Mouse (Mus musculus) lung, embryonic 14.5 days (tissue): ENCODE measurements at regions not wholly inside any gene's neighbourhood (a gene's known extent, or its start where the extent isn't known, plus 50 kb on each side); places are given as distances from the start of the nearest gene placed in this dataset.
A peak's percentile ranks its signal among the peaks of the same experiment; 100 is the strongest.
"Not testable (repeated sequence)": the region's sequence is repeated elsewhere in the genome, so short reads cannot be mapped to it uniquely, and the experiment has no call there.

Source experiments
- ATAC-seq: fragments of 200-750 bp; cut with Nextera tagmentation; 2 replicates; pipeline ENCODE4 v1.8.0; 2017; ENCODE audit warnings: mild to moderate bottlenecking, moderate TSS enrichment, moderate library complexity; ENCODE audit not compliant: insufficient read depth
- DNase-seq: peaks from one replicate; pipeline ENCODE4 v3.0.0-alpha.2; 2015
- H3K27ac ChIP-seq: fragments of 300-500 bp; sonication (generic); 2 replicates; pipeline ENCODE4 v1.5.1; 2014; ENCODE audit warnings: low read depth, mild to moderate bottlenecking, moderate library complexity
- H3K27me3 ChIP-seq: fragments of 300-500 bp; sonication (generic); 2 replicates; pipeline ENCODE4 v1.6.1; 2014; ENCODE audit warnings: low read length, control low read depth; ENCODE audit not compliant: insufficient read depth
- H3K36me3 ChIP-seq: fragments of 300-500 bp; sonication (generic); 2 replicates; pipeline ENCODE4 v1.6.1; 2014; ENCODE audit warnings: control low read depth; ENCODE audit not compliant: insufficient read depth
- H3K4me1 ChIP-seq: fragments of 300-500 bp; sonication (generic); 2 replicates; pipeline ENCODE4 v1.6.1; 2014; ENCODE audit warnings: antibody characterized with exemption, control low read depth; ENCODE audit not compliant: insufficient read depth
- H3K4me2 ChIP-seq: fragments of 300-500 bp; sonication (generic); 2 replicates; pipeline ENCODE4 v1.6.1; 2014; ENCODE audit warnings: mild to moderate bottlenecking
- H3K4me3 ChIP-seq: fragments of 300-500 bp; sonication (generic); 2 replicates; pipeline ENCODE4 v1.5.1; 2014; ENCODE audit warnings: low read depth, low read length
- H3K9ac ChIP-seq: fragments of 300-500 bp; sonication (generic); 2 replicates; pipeline ENCODE4 v1.6.1; 2014
- H3K9me3 ChIP-seq: fragments of 300-500 bp; sonication (generic); 2 replicates; pipeline ENCODE4 v1.6.1; 2016; ENCODE audit warnings: low read depth, low read length, control low read depth
- CTCF ChIP-seq: IDR thresholded peaks from 2 replicates; pipeline ENCODE4 v1.5.1; 2016; ENCODE audit warnings: antibody characterized with exemption, low read depth
- WGBS: fragments of 180-500 bp; shearing (Covaris S2); extraction: QIAGEN DNeasy Blood & Tissue Kit; methylation state at CpG from one replicate; pipeline ENCODE4 v1.1.7; 2014; 5-methylcytosine and 5-hydroxymethylcytosine counted together

GRCm38 (mm10) chr12:104617111-104617725, 134.5 kb downstream of the Dicer1 start:
- Histone ChIP-seq H3K27me3 (no peaks in the 10 kb centered on the region), H3K4me2 (peak overlapping the region; percentile 39), H3K36me3 (no peaks in the 10 kb centered on the region), H3K9ac (no peak overlapping the region), H3K9me3 (no peaks in the 10 kb centered on the region), H3K27ac (no peak overlapping the region), H3K4me1 (no peaks in the 10 kb centered on the region), H3K4me3 (no peak overlapping the region; the same call in 1 of the 2 replicates)
- TF ChIP-seq CTCF: no peak
- ATAC-seq (peak; percentile 90), DNase-seq (peak; percentile 88)
- 9% methylated on average over 17 of the region's 17 CpGs for WGBS

- no peak for TF ChIP-seq CTCF
- no peak overlapping the region for H3K4me3 ChIP-seq
- DNase-seq (peak; percentile 37), ATAC-seq (peak; percentile 38; the same call in 1 of the 2 replicates)
- WGBS: 60% methylated on average over 8 of the region's 8 CpGs
- no peak overlapping the region for H3K27ac ChIP-seq
- H3K9me3 ChIP-seq: no peaks in the 10 kb centered on the region
- no peaks in the 10 kb centered on the region for H3K36me3 ChIP-seq
- H3K9ac ChIP-seq: no peak overlapping the region
- H3K4me2 ChIP-seq: 0 out of 2 replicates have a peak overlapping the region, but pooled peaks have one; percentile 16
- no peaks in the 10 kb centered on the region for H3K27me3 ChIP-seq
- no peaks in the 10 kb centered on the region for H3K4me1 ChIP-seq
Observed at GRCm38 (mm10) chr12:104614240-104614639, 137.5 kb downstream of the Dicer1 start.

GRCm38 (mm10) chr12:104609767-104610166, 136.6 kb upstream of the Gsc start:
- no peak overlapping the region for H3K4me3 ChIP-seq
- ATAC-seq (no peak), DNase-seq (peak; percentile 49)
- H3K4me2 ChIP-seq: no peak overlapping the region
- no peaks in the 10 kb centered on the region for H3K36me3 ChIP-seq
- no peaks in the 10 kb centered on the region for H3K27me3 ChIP-seq
- WGBS: 63% methylated on average over 19 of the region's 19 CpGs
- H3K9ac ChIP-seq: no peak overlapping the region
- no peaks in the 10 kb centered on the region for H3K9me3 ChIP-seq
- no peak overlapping the region for H3K27ac ChIP-seq
- H3K4me1 ChIP-seq: peaks cover 8% of the 10 kb centered on the region
- TF ChIP-seq CTCF: no peak

- 88% methylated on average over 4 of the region's 4 CpGs for WGBS
- H3K9me3 ChIP-seq, H3K4me3 ChIP-seq, H3K4me2 ChIP-seq, H3K9ac ChIP-seq, DNase-seq, H3K36me3 ChIP-seq, H3K4me1 ChIP-seq, H3K27me3 ChIP-seq, H3K27ac ChIP-seq, ATAC-seq: not testable (repeated sequence)
Observed at GRCm38 (mm10) chr12:104608956-104609355, 135.8 kb upstream of the Gsc start.

- H3K4me1 ChIP-seq: peaks cover 8% of the 10 kb centered on the region
- H3K36me3 ChIP-seq: no peaks in the 10 kb centered on the region
- H3K27me3 ChIP-seq: no peaks in the 10 kb centered on the region
- no peak for ATAC-seq
- H3K4me3 ChIP-seq: no peak overlapping the region
- no peak for DNase-seq
- no peak for TF ChIP-seq CTCF
- H3K27ac ChIP-seq: no peak overlapping the region
- 80% methylated on average over 5 of the region's 5 CpGs for WGBS
- no peaks in the 10 kb centered on the region for H3K9me3 ChIP-seq
- H3K4me2 ChIP-seq: no peak overlapping the region
- H3K9ac ChIP-seq: no peak overlapping the region
Observed at GRCm38 (mm10) chr12:104607410-104607809, 134.3 kb upstream of the Gsc start.

GRCm38 (mm10) chr12:104605535-104606399, 132.6 kb upstream of the Gsc start:
- Histone ChIP-seq H3K36me3 (no peaks in the 10 kb centered on the region), H3K9me3 (no peaks in the 10 kb centered on the region), H3K4me3 (no peak overlapping the region), H3K27ac (peak overlapping the region; percentile 42; the same call in 1 of the 2 replicates), H3K27me3 (no peaks in the 10 kb centered on the region), H3K9ac (no peak overlapping the region; the same call in 1 of the 2 replicates), H3K4me2 (no peak overlapping the region), H3K4me1 (peaks cover 8% of the 10 kb centered on the region)
- ATAC-seq (peak; percentile 95), DNase-seq (peak; percentile 83)
- no peak for TF ChIP-seq CTCF
- WGBS: 30% methylated on average over 24 of the region's 24 CpGs

- TF ChIP-seq CTCF: no peak
- Histone ChIP-seq H3K4me1 (no peaks in the 10 kb centered on the region), H3K27ac (no peak overlapping the region), H3K9ac (no peak overlapping the region), H3K27me3 (no peaks in the 10 kb centered on the region), H3K36me3 (no peaks in the 10 kb centered on the region), H3K9me3 (no peaks in the 10 kb centered on the region), H3K4me3 (no peak overlapping the region), H3K4me2 (no peak overlapping the region)
- no peak for ATAC-seq
- 58% methylated on average over 2 of the region's 2 CpGs for WGBS
- DNase-seq: no peak
Observed at GRCm38 (mm10) chr12:104598056-104598455, 124.9 kb upstream of the Gsc start.
